Mouse (Mus musculus): ENCODE measurements around the gene Plod3. TPM values are rescaled to one million over a fixed set of nuclear protein-coding genes. Genes with fewer than 3 reads are reported as not detected.
A peak's percentile ranks its signal among the peaks of the same experiment; 100 is the strongest.

The Plod3 gene
- polyA plus RNA-seq, 1 experiment from 2014 or later, result 36.4 TPM

GRCm38 (mm10) chr5:136966331-136966730, 20.5 kb upstream of the Plod3 start, which contains the start of gene Cldn15:
Gene Cldn15 (plus strand): TSS chr5:136966616.
- 83% methylated on average over 6 of the region's 6 CpGs for WGBS

GRCm38 (mm10) chr5:136966861-136967455, 19.9 kb upstream of the Plod3 start:
- no peaks in the 10 kb centered on the region for H3K27me3 ChIP-seq
- H3K4me2 ChIP-seq, result no peak overlapping the region
- peaks cover 52% of the 10 kb centered on the region for H3K36me3 ChIP-seq (replicated peaks)
- H3K9me3 ChIP-seq, result no peaks in the 10 kb centered on the region
- peaks cover 8% of the 10 kb centered on the region for H3K4me1 ChIP-seq
- ATAC-seq (ENCODE audit: low FRiP score), result no peak
- H3K4me3 ChIP-seq (replicated peaks), result no peak overlapping the region
- no peak overlapping the region for H3K9ac ChIP-seq
- 93% methylated on average over 4 of the region's 4 CpGs for WGBS
- no peak overlapping the region for H3K27ac ChIP-seq

More at GRCm38 (mm10) chr5:136966331-136966730, 20.5 kb upstream of the Plod3 start, which contains the start of gene Cldn15:
- Histone ChIP-seq H3K4me2 (no peak within 1 kb of the TSS), H3K9me3 (no peaks in the 10 kb centered on the region), H3K4me3 (replicated peaks) (no peak within 1 kb of the TSS), H3K4me1 (peaks cover 11% of the 10 kb centered on the region), H3K27ac (no peak within 1 kb of the TSS), H3K36me3 (replicated peaks) (peaks cover 52% of the 10 kb centered on the region), H3K9ac (no peak within 1 kb of the TSS), H3K27me3 (no peaks in the 10 kb centered on the region)
- ATAC-seq (ENCODE audit: low FRiP score), result no peak

GRCm38 (mm10) chr5:136967592-136967991, 19.2 kb upstream of the Plod3 start:
- no peak overlapping the region for H3K27ac ChIP-seq
- H3K36me3 ChIP-seq (replicated peaks), result peaks cover 52% of the 10 kb centered on the region
- H3K4me1 ChIP-seq, result peaks cover 8% of the 10 kb centered on the region
- no peak overlapping the region for H3K9ac ChIP-seq
- no peak for ATAC-seq (ENCODE audit: low FRiP score)
- no peaks in the 10 kb centered on the region for H3K27me3 ChIP-seq
- no peak overlapping the region for H3K4me2 ChIP-seq
- 79% methylated on average over 10 of the region's 10 CpGs for WGBS
- H3K9me3 ChIP-seq, result no peaks in the 10 kb centered on the region
- H3K4me3 ChIP-seq (replicated peaks), result no peak overlapping the region

GRCm38 (mm10) chr5:136970703-136971102, 16.1 kb upstream of the Plod3 start:
- Histone ChIP-seq H3K36me3 (replicated peaks) (peaks cover 23% of the 10 kb centered on the region), H3K9ac (no peak overlapping the region), H3K27me3 (no peaks in the 10 kb centered on the region; the same call in 1 of the 2 replicates), H3K4me3 (replicated peaks) (no peak overlapping the region), H3K27ac (no peak overlapping the region), H3K9me3 (no peaks in the 10 kb centered on the region), H3K4me1 (no peaks in the 10 kb centered on the region), H3K4me2 (no peak overlapping the region)
- 65% methylated on average over 1 of the region's 1 CpGs for WGBS
- no peak for ATAC-seq (ENCODE audit: low FRiP score)

- ATAC-seq (ENCODE audit: low FRiP score), result no peak
- H3K4me1 ChIP-seq, result no peaks in the 10 kb centered on the region
- no peaks in the 10 kb centered on the region; the same call in 1 of the 2 replicates for H3K27me3 ChIP-seq
- WGBS, result 81% methylated on average over 8 of the region's 8 CpGs
- no peak overlapping the region for H3K4me3 ChIP-seq (replicated peaks)
- no peak overlapping the region for H3K27ac ChIP-seq
- H3K4me2 ChIP-seq, result no peak overlapping the region
- H3K9me3 ChIP-seq, result no peaks in the 10 kb centered on the region
- H3K36me3 ChIP-seq (replicated peaks), result no peaks in the 10 kb centered on the region
- H3K9ac ChIP-seq, result no peak overlapping the region
Measured at GRCm38 (mm10) chr5:136973670-136974069, 13.1 kb upstream of the Plod3 start.

- ATAC-seq (ENCODE audit: low FRiP score), result no peak
- H3K4me3 ChIP-seq (replicated peaks), result no peak overlapping the region
- H3K36me3 ChIP-seq (replicated peaks), result peaks cover 17% of the 10 kb centered on the region
- H3K27ac ChIP-seq, result no peak overlapping the region
- no peak overlapping the region for H3K4me2 ChIP-seq
- H3K9me3 ChIP-seq, result no peaks in the 10 kb centered on the region
- no peaks in the 10 kb centered on the region; the same call in 1 of the 2 replicates for H3K27me3 ChIP-seq
- no peak overlapping the region for H3K9ac ChIP-seq
- WGBS, result 76% methylated on average over 4 of the region's 4 CpGs
- no peaks in the 10 kb centered on the region for H3K4me1 ChIP-seq
Measured at GRCm38 (mm10) chr5:136977769-136978168, 9.1 kb upstream of the Plod3 start.

- no peak overlapping the region for H3K9ac ChIP-seq
- H3K27me3 ChIP-seq, result no peaks in the 10 kb centered on the region
- no peaks in the 10 kb centered on the region for H3K9me3 ChIP-seq
- H3K4me2 ChIP-seq, result no peak overlapping the region
- H3K4me3 ChIP-seq (replicated peaks), result no peak overlapping the region
- no peak overlapping the region for H3K27ac ChIP-seq
- ATAC-seq (ENCODE audit: low FRiP score), result no peak
- 77% methylated on average over 2 of the region's 2 CpGs for WGBS
- H3K4me1 ChIP-seq, result no peaks in the 10 kb centered on the region
- peaks cover 26% of the 10 kb centered on the region for H3K36me3 ChIP-seq (replicated peaks)
Measured at GRCm38 (mm10) chr5:136979762-136980161, 7.1 kb upstream of the Plod3 start.

- Histone ChIP-seq H3K4me2 (no peak overlapping the region), H3K4me1 (peaks cover 5% of the 10 kb centered on the region), H3K4me3 (replicated peaks) (no peak overlapping the region), H3K27me3 (no peaks in the 10 kb centered on the region), H3K9ac (no peak overlapping the region), H3K27ac (no peak overlapping the region), H3K9me3 (no peaks in the 10 kb centered on the region), H3K36me3 (replicated peaks) (peaks cover 26% of the 10 kb centered on the region)
- no peak for ATAC-seq (ENCODE audit: low FRiP score)
- WGBS, result 91% methylated on average over 8 of the region's 8 CpGs
Measured at GRCm38 (mm10) chr5:136980974-136981373, 5.8 kb upstream of the Plod3 start.

- Histone ChIP-seq H3K4me1 (peaks cover 8% of the 10 kb centered on the region), H3K4me3 (replicated peaks) (no peak overlapping the region), H3K27me3 (no peaks in the 10 kb centered on the region), H3K27ac (no peak overlapping the region), H3K9ac (no peak overlapping the region), H3K4me2 (no peak overlapping the region), H3K9me3 (no peaks in the 10 kb centered on the region), H3K36me3 (replicated peaks) (peaks cover 26% of the 10 kb centered on the region)
- no peak for ATAC-seq (ENCODE audit: low FRiP score)
- WGBS, result 64% methylated on average over 13 of the region's 16 CpGs
Measured at GRCm38 (mm10) chr5:136982338-136982930, 4.4 kb upstream of the Plod3 start.

GRCm38 (mm10) chr5:136984828-136985227, 2.0 kb upstream of the Plod3 start:
- ATAC-seq (ENCODE audit: low FRiP score), result no peak
- Histone ChIP-seq H3K27ac (no peak overlapping the region), H3K4me1 (peaks cover 21% of the 10 kb centered on the region), H3K4me3 (replicated peaks) (no peak overlapping the region), H3K9me3 (no peaks in the 10 kb centered on the region), H3K27me3 (no peaks in the 10 kb centered on the region), H3K4me2 (no peak overlapping the region), H3K9ac (no peak overlapping the region), H3K36me3 (replicated peaks) (peaks cover 40% of the 10 kb centered on the region)
- 60% methylated on average over 14 of the region's 14 CpGs for WGBS

GRCm38 (mm10) chr5:136987138-136987933, 517 bp downstream of the Plod3 start:
- peak; percentile 66 for ATAC-seq (ENCODE audit: low FRiP score)
- H3K4me2 ChIP-seq, result peak overlapping the region; percentile 96
- H3K27me3 ChIP-seq, result no peaks in the 10 kb centered on the region
- H3K9me3 ChIP-seq, result no peaks in the 10 kb centered on the region
- H3K4me1 ChIP-seq, result peaks cover 21% of the 10 kb centered on the region
- peak overlapping the region; percentile 95 for H3K9ac ChIP-seq
- peaks cover 49% of the 10 kb centered on the region for H3K36me3 ChIP-seq (replicated peaks)
- peak overlapping the region; percentile 94 for H3K27ac ChIP-seq
- WGBS, result under 1% methylated on average over 67 of the region's 67 CpGs
- H3K4me3 ChIP-seq (replicated peaks), result peak overlapping the region; percentile 88

- no peaks in the 10 kb centered on the region for H3K27me3 ChIP-seq
- peaks cover 21% of the 10 kb centered on the region for H3K4me1 ChIP-seq
- H3K9ac ChIP-seq, result peak within 1 kb of the TSS; percentile 95
- peaks cover 54% of the 10 kb centered on the region for H3K36me3 ChIP-seq (replicated peaks)
- no peak for ATAC-seq (ENCODE audit: low FRiP score)
- H3K4me2 ChIP-seq, result peak within 1 kb of the TSS; percentile 96
- WGBS, result 6% methylated on average over 12 of the region's 12 CpGs
- peak within 1 kb of the TSS; percentile 88 for H3K4me3 ChIP-seq (replicated peaks)
- H3K9me3 ChIP-seq, result no peaks in the 10 kb centered on the region
- H3K27ac ChIP-seq, result peak within 1 kb of the TSS; percentile 94
Measured at GRCm38 (mm10) chr5:136987934-136988271, 1.1 kb downstream of the Plod3 start, which contains the start of gene Znhit1. Gene Znhit1 (minus strand): TSS chr5:136988021.

Data from forebrain, embryonic 12.5 days (tissue).